Mouse (Mus musculus) MEL (cell line): ENCODE measurements around the gene C3ar1.
A peak's percentile ranks its signal among the peaks of the same experiment; 100 is the strongest.

ENCODE experiments used
- ELF1 ChIP-seq: IDR thresholded peaks from 2 replicates; pipeline ENCODE4 v1.6.1; 2014; ENCODE audit warnings: low read depth, mild to moderate bottlenecking, inconsistent platforms, low read length, improper control_type of control experiment, moderate library complexity
- EP300 ChIP-seq, 2 experiments: IDR thresholded peaks; 2 replicates each; pipeline ENCODE4 v1.6.1; 2011; ENCODE audit warnings: improper control_type of control experiment in 2 of 2, low read length in 2 of 2, low read depth in 1 of 2, mild to moderate bottlenecking in 1 of 2
- ETS1 ChIP-seq: IDR thresholded peaks from 2 replicates; pipeline ENCODE4 v1.6.1; 2012; ENCODE audit warnings: low read depth, mild to moderate bottlenecking, inconsistent platforms, low read length, improper control_type of control experiment, moderate library complexity
- MAX ChIP-seq: IDR thresholded peaks from 2 replicates; pipeline ENCODE4 v1.6.1; 2011; ENCODE audit warnings: low read length, improper control_type of control experiment
- MYB ChIP-seq: IDR thresholded peaks from 2 replicates; pipeline ENCODE4 v1.6.1; 2011; ENCODE audit warnings: mild to moderate bottlenecking, low read depth, low read length, improper control_type of control experiment
- POLR2A ChIP-seq, 2 experiments: IDR thresholded peaks; 2 replicates each; pipeline ENCODE4 v1.6.1; 2011 to 2012; ENCODE audit warnings: low read length in 2 of 2, mild to moderate bottlenecking in 2 of 2, control low read depth in 1 of 2, improper control_type of control experiment in 1 of 2, low read depth in 1 of 2, moderate library complexity in 1 of 2; ENCODE audit not compliant: control insufficient read depth in 1 of 2, insufficient read depth in 1 of 2, poor library complexity in 1 of 2

DNA sequence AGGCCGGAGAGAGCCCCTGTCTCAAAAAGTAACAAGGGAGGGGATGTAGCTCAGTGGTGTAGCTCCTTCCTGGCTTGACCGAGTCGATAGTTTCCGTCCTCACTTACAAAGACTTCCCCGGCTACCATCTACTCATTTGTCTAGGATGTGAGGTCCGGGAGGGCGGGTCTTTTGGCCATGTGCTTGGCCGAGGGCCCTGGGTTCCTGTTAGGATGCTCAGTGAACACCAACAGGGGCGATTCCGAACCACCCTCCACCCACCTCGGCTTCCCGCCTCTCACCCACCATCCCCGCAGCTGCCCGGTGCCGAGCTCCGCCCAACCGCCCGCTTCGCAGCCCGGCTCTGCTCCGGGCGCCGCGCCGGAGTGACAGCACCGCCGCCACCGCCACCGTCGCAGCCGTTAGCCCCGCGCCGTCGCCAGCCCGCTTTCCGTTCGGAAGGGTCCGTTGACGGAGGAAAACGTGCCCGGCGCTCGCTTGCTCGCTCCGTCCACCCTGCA is 54.6 kb downstream of the C3ar1 start, which contains the start of gene Slc2a3:
- TF ChIP-seq ETS1 (0 out of 2 replicates have a peak, but pooled peaks have one; percentile 10), EP300 (IDR thresholded peaks at IDR 0.05; ENCODE audit: low read depth in 1 of 2, low read length in 2 of 2) (peak in 1 of 2 experiments; percentile 27; a peak in 1 of 4 replicates), MYB (no peak), MAX (peak; percentile 91), POLR2A (IDR thresholded peaks at IDR 0.05; ENCODE audit: control insufficient read depth in 1 of 2, insufficient read depth in 1 of 2, low read depth in 1 of 2, low read length in 2 of 2, poor library complexity in 1 of 2) (peak in 1 of 2 experiments; percentile 19; a peak in 1 of 4 replicates), ELF1 (no peak)
